Mouse (Mus musculus) hindbrain, embryonic 14.5 days (tissue): ENCODE results near the gene Necab3. TPM values are rescaled to one million over a fixed set of nuclear protein-coding genes. Genes with fewer than 3 reads are reported as not detected.

ENCODE experiments used
- ATAC-seq: fragments of 200-750 bp; cut with Nextera tagmentation; 2 replicates; pipeline ENCODE4 v1.8.0; 2017; ENCODE audit warnings: moderate number of reproducible peaks, mild to moderate bottlenecking, moderate TSS enrichment, moderate library complexity; ENCODE audit not compliant: low FRiP score
- DNase-seq: peaks from one replicate; pipeline ENCODE4 v3.0.0-alpha.2; 2015; ENCODE audit warnings: low spot score
- H3K27ac ChIP-seq: fragments of 300-500 bp; sonication (generic); 2 replicates; pipeline ENCODE4 v1.5.1; 2014; ENCODE audit warnings: mild to moderate bottlenecking, moderate library complexity
- H3K27me3 ChIP-seq: fragments of 300-500 bp; sonication (generic); 2 replicates; pipeline ENCODE4 v1.6.1; 2014; ENCODE audit warnings: mild to moderate bottlenecking, low read length, mixed read lengths; ENCODE audit not compliant: control insufficient read depth, insufficient read depth
- H3K36me3 ChIP-seq: fragments of 300-500 bp; sonication (generic); replicated peaks from 2 replicates; pipeline ENCODE4 v1.6.1; 2014; ENCODE audit not compliant: control insufficient read depth, insufficient read depth
- H3K4me1 ChIP-seq: fragments of 300-500 bp; sonication (generic); replicated peaks from 2 replicates; pipeline ENCODE4 v1.6.1; 2014; ENCODE audit warnings: antibody characterized with exemption, low read length, mixed read lengths; ENCODE audit not compliant: control insufficient read depth, insufficient read depth
- H3K4me2 ChIP-seq: fragments of 300-500 bp; sonication (generic); replicated peaks from 2 replicates; pipeline ENCODE4 v1.6.1; 2014; ENCODE audit warnings: mild to moderate bottlenecking, moderate library complexity
- H3K4me3 ChIP-seq: fragments of 300-500 bp; sonication (generic); replicated peaks from 2 replicates; pipeline ENCODE4 v1.5.1; 2014; ENCODE audit warnings: mild to moderate bottlenecking, low read length
- H3K9ac ChIP-seq: fragments of 300-500 bp; sonication (generic); 2 replicates; pipeline ENCODE4 v1.6.1; 2014
- H3K9me3 ChIP-seq: fragments of 300-500 bp; sonication (generic); 2 replicates; pipeline ENCODE4 v1.6.1; 2016; ENCODE audit warnings: low read length; ENCODE audit not compliant: control insufficient read depth
- WGBS: fragments of 180-500 bp; shearing (Covaris S2); extraction: QIAGEN DNeasy Blood & Tissue Kit; methylation state at CpG from one replicate; pipeline ENCODE4 v1.1.7; 2014; 5-methylcytosine and 5-hydroxymethylcytosine counted together
- polyA plus RNA-seq: library from polyadenylated mRNA; unstranded; fragments of >200 nt; fragmentation: Nextera tagmentation; extraction: Ambion mirVana; gene quantifications from 2 replicates; pipeline ENCODE4 v1.2.1, GENCODE M21; 2014

Necab3 gene
- polyA plus RNA-seq, 1 experiment from 2014 or later, result 15.2 TPM

DNA sequence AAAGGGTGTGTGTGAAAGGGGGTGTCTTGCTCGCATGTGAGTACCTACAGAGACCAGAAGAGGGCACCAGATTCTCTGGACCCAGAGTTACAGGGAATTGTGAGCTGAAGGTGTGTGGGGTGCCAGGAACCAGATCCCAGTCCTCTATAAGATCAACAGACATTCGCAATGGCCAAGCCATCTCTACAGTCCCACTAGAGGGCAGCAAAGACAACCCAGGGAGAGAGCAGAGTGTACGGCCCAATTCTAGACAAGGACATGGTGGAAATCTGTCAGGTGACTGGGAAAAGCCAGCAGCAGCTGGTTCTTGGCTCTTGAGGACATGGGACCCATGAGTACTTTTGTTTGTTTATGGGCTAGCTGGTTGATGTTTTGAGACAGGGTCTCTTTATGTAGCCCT, 34.3 kb upstream of the Necab3 start:
- Histone ChIP-seq H3K4me2 (no peak overlapping the region), H3K27ac (no peak overlapping the region), H3K9me3 (no peaks in the 10 kb centered on the region), H3K9ac (no peak overlapping the region), H3K36me3 (peaks cover 5% of the 10 kb centered on the region; the same call in 1 of the 2 replicates), H3K27me3 (no peaks in the 10 kb centered on the region), H3K4me1 (no peaks in the 10 kb centered on the region), H3K4me3 (no peak overlapping the region)
- ATAC-seq (no peak), DNase-seq (no peak)
- WGBS, result 70% methylated on average over 3 of the region's 3 CpGs

DNA sequence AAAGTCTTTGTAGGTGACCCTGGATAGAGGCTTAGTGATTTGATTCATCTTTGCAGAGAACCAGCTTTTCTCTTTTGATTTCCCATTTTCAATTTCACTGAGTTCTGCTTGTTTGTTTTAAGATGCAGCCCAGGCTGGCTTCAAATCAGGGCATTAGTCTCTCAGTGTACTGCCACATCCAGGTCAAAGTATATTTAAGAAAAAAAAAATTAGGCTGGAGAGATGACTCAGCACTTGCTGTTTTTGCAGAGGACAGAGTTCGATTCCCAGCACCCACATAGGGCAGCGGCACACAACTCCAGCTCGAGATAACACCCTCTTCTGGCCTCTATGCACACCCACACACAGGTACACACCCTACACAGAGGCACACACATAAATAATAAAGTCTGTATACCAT, 32.5 kb upstream of the Necab3 start:
- DNase-seq (no peak), ATAC-seq (no peak)
- 87% methylated on average over 3 of the region's 3 CpGs for WGBS
- no peaks in the 10 kb centered on the region for H3K9me3 ChIP-seq
- no peaks in the 10 kb centered on the region for H3K27me3 ChIP-seq
- no peak overlapping the region for H3K27ac ChIP-seq
- peaks cover 5% of the 10 kb centered on the region; the same call in 1 of the 2 replicates for H3K36me3 ChIP-seq
- H3K4me2 ChIP-seq, result no peak overlapping the region
- no peak overlapping the region for H3K9ac ChIP-seq
- no peak overlapping the region for H3K4me3 ChIP-seq
- H3K4me1 ChIP-seq, result no peaks in the 10 kb centered on the region

GRCm38 (mm10) chr2:154589051-154589450, 30.4 kb upstream of the Necab3 start:
- H3K9ac ChIP-seq, result no peak overlapping the region

DNA sequence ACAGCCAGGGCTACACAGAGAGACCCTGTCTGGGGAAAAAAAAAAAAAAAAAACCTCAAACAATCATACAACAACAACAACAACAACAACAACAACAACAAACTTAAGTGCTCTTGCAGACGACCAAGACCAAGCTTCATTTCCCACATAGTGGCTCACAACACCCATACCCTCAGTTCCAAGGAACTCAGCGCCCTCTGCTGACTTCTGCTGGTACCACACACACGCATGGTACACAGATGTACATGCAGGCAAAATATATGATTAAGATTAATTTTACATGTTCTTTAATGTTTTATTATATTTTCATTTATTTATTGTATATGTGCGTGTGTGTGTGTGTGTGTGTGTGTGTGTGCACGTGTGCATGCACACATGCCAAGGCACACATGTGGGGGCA, 27.7 kb upstream of the Necab3 start:
- Histone ChIP-seq H3K9ac (no peak overlapping the region), H3K4me3 (no peak overlapping the region), H3K9me3 (no peaks in the 10 kb centered on the region), H3K4me2 (no peak overlapping the region), H3K27me3 (no peaks in the 10 kb centered on the region), H3K4me1 (peaks cover 15% of the 10 kb centered on the region), H3K36me3 (no peaks in the 10 kb centered on the region; the same call in 1 of the 2 replicates), H3K27ac (no peak overlapping the region)
- DNase-seq (no peak), ATAC-seq (no peak)
- 79% methylated on average over 5 of the region's 5 CpGs for WGBS

More at GRCm38 (mm10) chr2:154589051-154589450, 30.4 kb upstream of the Necab3 start:
- no peak overlapping the region for H3K4me3 ChIP-seq
- no peak overlapping the region for H3K4me2 ChIP-seq
- peaks cover 5% of the 10 kb centered on the region; the same call in 1 of the 2 replicates for H3K36me3 ChIP-seq
- DNase-seq (no peak), ATAC-seq (no peak)
- H3K27ac ChIP-seq, result no peak overlapping the region
- 86% methylated on average over 4 of the region's 4 CpGs for WGBS
- H3K4me1 ChIP-seq, result peaks cover 11% of the 10 kb centered on the region; the same call in 1 of the 2 replicates
- H3K27me3 ChIP-seq, result no peaks in the 10 kb centered on the region
- no peaks in the 10 kb centered on the region for H3K9me3 ChIP-seq

- Histone ChIP-seq H3K27me3 (no peaks in the 10 kb centered on the region), H3K36me3 (no peaks in the 10 kb centered on the region; the same call in 1 of the 2 replicates), H3K4me2 (no peak overlapping the region), H3K9me3 (no peaks in the 10 kb centered on the region), H3K27ac (peak overlapping the region; percentile 40; the same call in 1 of the 2 replicates), H3K4me3 (no peak overlapping the region), H3K4me1 (peaks cover 15% of the 10 kb centered on the region), H3K9ac (no peak overlapping the region)
- ATAC-seq (no peak), DNase-seq (no peak)
- 54% methylated on average over 17 of the region's 17 CpGs for WGBS
These were observed 26.4 kb upstream of the Necab3 start for GRCm38 (mm10) chr2:154584931-154585601.

- no peak overlapping the region for H3K9ac ChIP-seq
- WGBS, result 37% methylated on average over 15 of the region's 15 CpGs
These were observed 25.5 kb upstream of the Necab3 start for GRCm38 (mm10) chr2:154583906-154584872.

GRCm38 (mm10) chr2:154581421-154581820, 22.7 kb upstream of the Necab3 start:
- Histone ChIP-seq H3K4me2 (no peak overlapping the region), H3K9ac (no peak overlapping the region), H3K4me1 (peaks cover 26% of the 10 kb centered on the region), H3K4me3 (no peak overlapping the region), H3K9me3 (no peaks in the 10 kb centered on the region), H3K36me3 (no peaks in the 10 kb centered on the region), H3K27ac (no peak overlapping the region), H3K27me3 (no peaks in the 10 kb centered on the region)
- DNase-seq (no peak), ATAC-seq (no peak)
- 97% methylated on average over 1 of the region's 1 CpGs for WGBS

More at GRCm38 (mm10) chr2:154583906-154584872, 25.5 kb upstream of the Necab3 start:
- Histone ChIP-seq H3K4me3 (no peak overlapping the region), H3K27me3 (no peaks in the 10 kb centered on the region), H3K4me1 (peaks cover 15% of the 10 kb centered on the region), H3K36me3 (no peaks in the 10 kb centered on the region; the same call in 1 of the 2 replicates), H3K9me3 (no peaks in the 10 kb centered on the region), H3K4me2 (no peak overlapping the region), H3K27ac (peak overlapping the region; percentile 40; the same call in 1 of the 2 replicates)
- peak; percentile 79 for ATAC-seq
- peak; percentile 54 for DNase-seq

DNA sequence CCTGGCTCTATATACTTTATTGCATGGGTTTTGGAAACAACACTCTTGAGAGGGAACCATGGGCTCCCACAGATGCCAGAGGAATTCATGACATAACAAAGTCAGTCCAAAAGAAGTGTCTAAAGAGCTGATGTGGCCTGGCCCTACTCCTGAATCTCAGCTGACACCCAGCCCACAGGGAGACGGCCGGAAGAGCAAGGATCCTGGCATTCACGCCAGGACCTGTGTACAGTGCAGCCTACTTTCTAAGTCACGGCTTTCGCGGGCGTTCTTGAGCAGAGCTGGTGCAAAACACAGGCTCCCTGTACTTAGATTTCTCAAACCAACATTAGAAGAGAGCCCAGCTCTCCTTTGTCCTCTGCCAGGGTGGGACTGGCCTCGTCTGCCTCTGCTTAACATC, 21.9 kb upstream of the Necab3 start:
- no peak for ATAC-seq
- H3K27ac ChIP-seq, result no peak overlapping the region
- 76% methylated on average over 8 of the region's 8 CpGs for WGBS

GRCm38 (mm10) chr2:154577744-154578067, 19.0 kb upstream of the Necab3 start:
- H3K27ac ChIP-seq, result peak overlapping the region; percentile 43; the same call in 1 of the 2 replicates
- WGBS, result 40% methylated on average over 6 of the region's 6 CpGs

More for the DNA sequence above, 21.9 kb upstream of the Necab3 start:
- Histone ChIP-seq H3K4me3 (no peak overlapping the region), H3K4me1 (peaks cover 26% of the 10 kb centered on the region), H3K9me3 (no peaks in the 10 kb centered on the region), H3K27me3 (no peaks in the 10 kb centered on the region), H3K4me2 (no peak overlapping the region), H3K36me3 (no peaks in the 10 kb centered on the region), H3K9ac (no peak overlapping the region)
- no peak for DNase-seq

More at GRCm38 (mm10) chr2:154577744-154578067, 19.0 kb upstream of the Necab3 start:
- H3K36me3 ChIP-seq, result no peaks in the 10 kb centered on the region
- no peak overlapping the region for H3K4me2 ChIP-seq
- no peaks in the 10 kb centered on the region for H3K9me3 ChIP-seq
- H3K4me3 ChIP-seq, result no peak overlapping the region
- no peaks in the 10 kb centered on the region for H3K27me3 ChIP-seq
- H3K4me1 ChIP-seq, result peaks cover 11% of the 10 kb centered on the region
- ATAC-seq (0 out of 2 replicates have a peak, but pooled peaks have one; percentile 24), DNase-seq (no peak)
- peak overlapping the region; percentile 24; the same call in 1 of the 2 replicates for H3K9ac ChIP-seq
